Mouse (Mus musculus) lung, postnatal 0 days (tissue): ENCODE data around the gene Hspa5. TPM values are rescaled to one million over a fixed set of nuclear protein-coding genes. Genes with fewer than 3 reads are reported as not detected.

ENCODE experiments used
- ATAC-seq: fragments of 200-750 bp; cut with Nextera tagmentation; 2 replicates; pipeline ENCODE4 v1.8.0; 2017; ENCODE audit warnings: moderate library complexity
- DNase-seq: peaks from one replicate; pipeline ENCODE4 v3.0.0-alpha.2; 2016; ENCODE audit warnings: low spot score
- H3K27ac ChIP-seq: fragments of 300-500 bp; sonication (generic); 2 replicates; pipeline ENCODE4 v1.5.1; 2014; ENCODE audit warnings: antibody characterized with exemption, mild to moderate bottlenecking, low read length, mixed read lengths
- H3K27me3 ChIP-seq: fragments of 300-500 bp; sonication (generic); replicated peaks from 2 replicates; pipeline ENCODE4 v1.6.1; 2014; ENCODE audit warnings: low read length, mixed read lengths; ENCODE audit not compliant: insufficient read depth
- H3K36me3 ChIP-seq: fragments of 300-500 bp; sonication (generic); 2 replicates; pipeline ENCODE4 v1.6.1; 2014; ENCODE audit warnings: low read length, mixed read lengths; ENCODE audit not compliant: insufficient read depth
- H3K4me1 ChIP-seq: fragments of 300-500 bp; sonication (generic); 2 replicates; pipeline ENCODE4 v1.6.1; 2014; ENCODE audit warnings: antibody characterized with exemption, low read depth, low read length, mixed read lengths; ENCODE audit not compliant: insufficient read depth
- H3K4me2 ChIP-seq: fragments of 300-500 bp; sonication (generic); replicated peaks from 2 replicates; pipeline ENCODE4 v1.6.1; 2014; ENCODE audit warnings: low read depth, mild to moderate bottlenecking, low read length, moderate library complexity, mixed read lengths
- H3K4me3 ChIP-seq: fragments of 300-500 bp; sonication (generic); 2 replicates; pipeline ENCODE4 v1.5.1; 2014; ENCODE audit warnings: low read depth, low read length
- H3K9ac ChIP-seq: fragments of 300-500 bp; sonication (generic); replicated peaks from 2 replicates; pipeline ENCODE4 v1.6.1; 2014; ENCODE audit warnings: low read depth, mild to moderate bottlenecking
- H3K9me3 ChIP-seq: fragments of 300-500 bp; sonication (generic); 2 replicates; pipeline ENCODE4 v1.6.1; 2016; ENCODE audit warnings: low read length, mixed read lengths
- CTCF ChIP-seq: IDR thresholded peaks from 2 replicates; pipeline ENCODE4 v1.5.1; 2016; ENCODE audit warnings: antibody characterized with exemption, mild to moderate bottlenecking
- EP300 ChIP-seq: IDR thresholded peaks from 2 replicates; pipeline ENCODE4 v1.6.1; 2016; ENCODE audit warnings: antibody characterized with exemption, mild to moderate bottlenecking, control low read depth
- WGBS: fragments of 180-500 bp; shearing (Covaris S2); extraction: QIAGEN DNeasy Blood & Tissue Kit; methylation state at CpG from one replicate; pipeline ENCODE4 v1.1.7; 2014; 5-methylcytosine and 5-hydroxymethylcytosine counted together
- polyA plus RNA-seq: library from polyadenylated mRNA; unstranded; fragments of >200 nt; fragmentation: Nextera tagmentation; extraction: Ambion mirVana; gene quantifications from 2 replicates; pipeline ENCODE4 v1.2.1, GENCODE M21; 2015

Gene Hspa5
- polyA plus RNA-seq, 1 experiment from 2014 or later: 372 TPM

DNA sequence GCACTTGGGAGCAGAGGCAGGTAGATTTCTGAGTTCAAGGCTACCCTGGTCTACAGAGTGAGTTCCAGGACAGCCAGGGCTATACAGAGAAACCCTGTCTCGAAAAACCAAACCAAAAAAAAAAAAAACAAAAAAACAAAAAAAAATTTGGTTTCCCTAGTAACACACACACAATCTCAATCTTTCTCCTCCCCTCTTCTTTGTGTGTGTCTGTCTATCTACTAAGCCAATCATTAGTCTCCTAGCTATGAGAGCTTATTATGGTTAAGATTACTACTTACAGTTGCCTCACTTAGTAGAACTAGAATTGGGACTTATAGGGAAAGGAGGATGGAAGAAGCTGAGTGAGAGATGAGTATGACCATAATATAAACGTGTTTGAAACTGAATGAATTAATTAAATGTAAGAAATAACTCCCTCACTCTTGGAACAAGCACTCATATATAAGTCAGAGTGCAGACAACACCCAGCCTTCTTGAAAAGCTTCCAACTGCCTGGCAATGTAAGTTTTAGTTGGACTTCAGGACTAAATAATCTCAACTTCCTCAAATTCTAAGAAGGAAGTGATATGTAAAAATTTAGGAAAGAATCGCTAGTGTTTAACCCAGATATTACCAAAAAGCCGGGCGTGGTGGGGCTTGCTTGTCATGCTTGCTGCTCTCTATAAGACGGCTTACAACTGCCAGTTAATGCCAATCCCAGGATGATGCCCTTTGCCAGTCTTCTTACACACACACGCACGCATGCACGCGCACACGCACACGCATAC is 30.2 kb upstream of the Hspa5 start:
- Histone ChIP-seq H3K9me3 (no peaks in the 10 kb centered on the region), H3K4me3 (no peak overlapping the region), H3K36me3 (no peaks in the 10 kb centered on the region), H3K27me3 (no peaks in the 10 kb centered on the region), H3K9ac (no peak overlapping the region), H3K4me1 (peaks cover 5% of the 10 kb centered on the region; the same call in 1 of the 2 replicates), H3K27ac (no peak overlapping the region), H3K4me2 (no peak overlapping the region)
- DNase-seq: peak; percentile 12
- ATAC-seq: no peak
- WGBS: 83% methylated on average over 12 of the region's 12 CpGs
- no peak for TF ChIP-seq CTCF
- no peak for TF ChIP-seq EP300

DNA sequence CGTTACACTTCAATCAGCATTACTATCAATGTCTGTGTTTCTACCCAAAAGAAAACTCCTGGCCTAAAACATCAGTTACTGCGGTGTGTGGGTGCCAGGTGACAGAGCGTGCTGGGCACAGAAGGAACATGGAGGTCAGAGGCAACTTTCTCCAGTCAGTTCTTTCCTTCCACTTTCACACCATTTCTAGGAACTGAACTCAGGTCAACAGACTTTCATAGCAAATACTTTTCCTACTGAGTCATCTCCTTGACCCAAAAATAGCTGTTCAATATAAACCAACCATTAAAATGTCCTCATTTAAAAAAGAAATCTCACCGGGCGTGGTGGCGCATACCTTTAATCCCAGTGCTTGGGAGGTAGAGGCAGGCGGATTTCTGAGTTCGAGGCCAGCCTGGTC is 29.1 kb upstream of the Hspa5 start:
- no peak for ATAC-seq

DNA sequence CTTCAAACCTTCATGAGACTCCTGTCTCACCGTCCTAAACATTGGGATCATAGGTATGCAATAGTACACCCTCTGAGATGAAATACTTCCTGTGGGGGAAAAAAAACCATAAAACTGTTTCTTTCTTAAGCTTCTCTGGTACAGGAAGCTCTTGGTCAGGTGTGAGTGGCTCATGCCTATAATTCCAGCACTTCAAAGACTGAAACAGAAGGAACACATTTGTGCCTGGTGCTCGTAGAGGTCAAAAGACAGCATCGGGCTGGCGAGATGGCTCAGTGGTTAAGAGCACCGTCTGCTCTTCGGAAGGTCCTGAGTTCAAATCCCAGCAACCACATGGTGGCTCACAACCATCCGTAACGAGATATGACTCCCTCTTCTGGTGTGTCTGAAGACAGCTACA is 27.3 kb upstream of the Hspa5 start:
- H3K9ac ChIP-seq: no peak overlapping the region
- H3K27ac ChIP-seq: no peak overlapping the region
- no peaks in the 10 kb centered on the region for H3K27me3 ChIP-seq
- ATAC-seq: no peak
- H3K36me3 ChIP-seq: no peaks in the 10 kb centered on the region
- no peak for TF ChIP-seq EP300
- no peak for TF ChIP-seq CTCF
- peaks cover 5% of the 10 kb centered on the region; the same call in 1 of the 2 replicates for H3K4me1 ChIP-seq
- 94% methylated on average over 8 of the region's 8 CpGs for WGBS
- no peaks in the 10 kb centered on the region for H3K9me3 ChIP-seq
- no peak overlapping the region for H3K4me3 ChIP-seq
- no peak for DNase-seq
- H3K4me2 ChIP-seq: no peak overlapping the region

More for the DNA sequence above, 29.1 kb upstream of the Hspa5 start:
- H3K4me1 ChIP-seq: peaks cover 5% of the 10 kb centered on the region; the same call in 1 of the 2 replicates
- no peaks in the 10 kb centered on the region for H3K36me3 ChIP-seq
- H3K27me3 ChIP-seq: no peaks in the 10 kb centered on the region
- no peak overlapping the region for H3K27ac ChIP-seq
- no peaks in the 10 kb centered on the region for H3K9me3 ChIP-seq
- no peak overlapping the region for H3K9ac ChIP-seq
- H3K4me2 ChIP-seq: no peak overlapping the region
- no peak for TF ChIP-seq EP300
- TF ChIP-seq CTCF: no peak
- whole genome bisulfite sequencing: 86% methylated on average over 8 of the region's 8 CpGs
- no peak for DNase-seq
- H3K4me3 ChIP-seq: no peak overlapping the region

GRCm38 (mm10) chr2:34745673-34746072 is 26.1 kb upstream of the Hspa5 start:
- no peak for DNase-seq
- no peak for ATAC-seq
- Histone ChIP-seq H3K4me2 (no peak overlapping the region), H3K4me1 (peaks cover 5% of the 10 kb centered on the region; the same call in 1 of the 2 replicates), H3K9me3 (no peaks in the 10 kb centered on the region), H3K9ac (no peak overlapping the region), H3K4me3 (no peak overlapping the region), H3K36me3 (no peaks in the 10 kb centered on the region), H3K27ac (no peak overlapping the region), H3K27me3 (no peaks in the 10 kb centered on the region)
- 85% methylated on average over 2 of the region's 2 CpGs for WGBS
- TF ChIP-seq EP300 (no peak), CTCF (no peak)

GRCm38 (mm10) chr2:34748479-34748878 is 23.3 kb upstream of the Hspa5 start:
- H3K27ac ChIP-seq: no peak overlapping the region
- H3K36me3 ChIP-seq: no peaks in the 10 kb centered on the region
- no peaks in the 10 kb centered on the region for H3K27me3 ChIP-seq
- WGBS: 82% methylated on average over 4 of the region's 4 CpGs
- H3K4me2 ChIP-seq: no peak overlapping the region
- no peak overlapping the region for H3K4me3 ChIP-seq
- no peak overlapping the region for H3K9ac ChIP-seq
- no peaks in the 10 kb centered on the region; the same call in 1 of the 2 replicates for H3K4me1 ChIP-seq
- no peak for ATAC-seq
- DNase-seq: no peak
- TF ChIP-seq EP300: no peak
- TF ChIP-seq CTCF: no peak
- H3K9me3 ChIP-seq: no peaks in the 10 kb centered on the region

- H3K4me2 ChIP-seq: no peak overlapping the region
- ATAC-seq: no peak
- no peak for DNase-seq
- H3K27ac ChIP-seq: no peak overlapping the region
- H3K4me3 ChIP-seq: no peak overlapping the region
- no peaks in the 10 kb centered on the region for H3K9me3 ChIP-seq
- H3K27me3 ChIP-seq: no peaks in the 10 kb centered on the region
- 44% methylated on average over 2 of the region's 2 CpGs for WGBS
- H3K36me3 ChIP-seq: no peaks in the 10 kb centered on the region
- TF ChIP-seq CTCF (no peak), EP300 (no peak)
- H3K4me1 ChIP-seq: no peaks in the 10 kb centered on the region; the same call in 1 of the 2 replicates
- H3K9ac ChIP-seq: no peak overlapping the region
Measured at GRCm38 (mm10) chr2:34750245-34750644, 21.5 kb upstream of the Hspa5 start.
